Mouse (Mus musculus) lung, postnatal 36 days (tissue): ENCODE measurements around the gene Tspan11.

Experiments
- DNase-seq: peaks from one replicate; pipeline ENCODE4 v3.0.0; 2022; ENCODE audit warnings: mixed read lengths

The Tspan11 gene

DNA sequence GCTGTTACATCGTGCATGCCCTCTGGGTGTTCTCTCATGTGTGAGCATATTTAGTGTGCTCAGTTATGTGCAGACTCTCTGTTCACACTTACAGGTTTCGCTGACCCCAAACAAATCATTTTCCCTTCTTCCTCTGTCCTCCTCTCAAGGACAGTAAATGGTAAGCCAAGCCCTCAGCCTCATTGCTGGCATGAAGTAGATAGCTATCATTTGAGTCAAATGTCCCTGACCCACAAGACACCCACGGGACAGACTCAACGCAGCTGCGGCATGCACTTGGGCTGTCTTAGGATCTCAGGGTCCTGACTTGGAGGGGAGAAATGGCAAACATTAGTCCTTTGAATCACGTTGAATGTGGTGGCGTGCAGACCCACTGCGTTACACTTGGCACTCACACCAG is 55.0 kb downstream of the Tspan11 start:
- no peak for DNase-seq

DNA sequence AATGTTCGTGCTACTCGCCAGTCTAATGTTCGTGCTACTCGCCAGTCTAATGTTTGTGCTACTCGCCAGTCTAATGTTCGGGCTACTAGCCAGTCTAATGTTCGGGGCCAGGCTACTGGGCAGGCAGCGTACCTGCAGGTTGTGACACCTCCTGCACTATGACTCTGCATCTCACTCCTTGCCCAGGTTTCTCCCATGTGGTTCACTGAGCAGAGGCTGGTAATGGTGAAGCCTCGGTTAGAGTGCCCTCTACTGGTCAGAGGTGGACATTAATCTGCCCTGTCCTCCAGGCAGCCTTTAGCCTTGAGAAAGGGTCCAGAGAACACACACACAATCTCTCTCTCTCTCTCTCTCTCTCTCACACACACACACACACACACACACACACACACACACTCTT is 58.3 kb downstream of the Tspan11 start:
- peak; percentile 78 for DNase-seq

GRCm38 (mm10) chr6:127948656-127949055 is 61.3 kb downstream of the Tspan11 start:
- no peak for DNase-seq

DNA sequence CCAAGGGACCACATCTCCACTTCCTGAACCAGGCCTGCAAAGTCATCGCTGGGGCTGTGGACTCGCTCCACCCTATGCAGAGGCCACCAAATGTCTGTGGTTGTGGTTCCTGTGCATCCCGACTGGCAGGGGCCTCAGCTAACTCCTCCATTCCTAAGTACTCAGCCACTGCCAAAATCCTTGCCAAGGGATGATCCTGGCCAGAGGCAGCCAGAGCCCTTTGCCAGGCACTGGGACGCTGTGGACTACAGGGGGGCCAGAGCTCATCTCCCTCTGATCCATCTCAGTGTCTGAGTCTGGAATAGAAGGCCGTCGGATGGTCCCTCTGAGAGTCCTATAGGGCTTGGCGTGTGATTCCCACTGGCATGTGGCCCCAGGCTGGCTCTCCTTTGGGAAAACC is 62.5 kb downstream of the Tspan11 start:
- no peak for DNase-seq

- DNase-seq = peak; percentile 56
Measured at GRCm38 (mm10) chr6:127953071-127953470, 65.7 kb downstream of the Tspan11 start.

- DNase-seq = no peak
Measured at GRCm38 (mm10) chr6:127956172-127956571, 68.8 kb downstream of the Tspan11 start.

- DNase-seq = no peak
Measured at GRCm38 (mm10) chr6:127960203-127960602, 72.8 kb downstream of the Tspan11 start.

DNA sequence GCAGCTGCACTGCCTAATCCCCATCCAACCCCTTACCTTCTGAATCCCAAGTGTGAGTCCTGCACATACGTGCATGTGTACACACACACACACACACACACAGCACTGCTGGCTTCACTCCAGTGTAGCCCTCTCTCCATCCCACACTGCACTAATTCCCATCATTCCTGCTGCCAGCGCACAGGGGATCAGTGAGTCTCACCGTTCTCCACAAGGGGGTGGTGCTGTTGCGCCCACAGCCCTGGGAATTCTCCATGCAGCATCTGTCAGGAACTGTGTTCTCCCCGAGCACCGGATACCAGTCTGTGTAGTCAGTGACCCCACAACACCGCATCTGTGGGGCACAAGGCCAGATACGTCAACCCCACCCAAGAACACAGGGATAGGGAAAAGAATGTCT is 78.1 kb downstream of the Tspan11 start:
- no peak for DNase-seq

DNA sequence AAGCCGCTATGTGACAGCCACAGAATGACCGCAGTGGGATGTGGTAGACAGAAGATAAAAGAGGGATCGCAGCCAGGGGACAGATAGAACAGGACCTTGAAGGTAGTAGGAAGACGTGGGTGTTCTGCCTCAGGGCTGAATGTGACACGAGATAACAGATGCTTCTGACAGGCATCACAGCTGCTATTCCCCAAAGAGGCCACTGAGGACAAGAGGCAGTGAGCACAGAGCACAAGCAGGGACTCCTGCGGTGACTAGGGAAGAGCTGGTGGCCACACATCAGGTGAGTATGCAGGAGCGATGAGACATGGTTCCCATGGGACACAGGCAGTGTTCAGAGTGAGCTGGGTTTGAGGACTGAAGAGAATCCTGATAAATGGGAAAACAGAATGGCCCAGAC is 82.3 kb downstream of the Tspan11 start:
- DNase-seq = no peak

DNA sequence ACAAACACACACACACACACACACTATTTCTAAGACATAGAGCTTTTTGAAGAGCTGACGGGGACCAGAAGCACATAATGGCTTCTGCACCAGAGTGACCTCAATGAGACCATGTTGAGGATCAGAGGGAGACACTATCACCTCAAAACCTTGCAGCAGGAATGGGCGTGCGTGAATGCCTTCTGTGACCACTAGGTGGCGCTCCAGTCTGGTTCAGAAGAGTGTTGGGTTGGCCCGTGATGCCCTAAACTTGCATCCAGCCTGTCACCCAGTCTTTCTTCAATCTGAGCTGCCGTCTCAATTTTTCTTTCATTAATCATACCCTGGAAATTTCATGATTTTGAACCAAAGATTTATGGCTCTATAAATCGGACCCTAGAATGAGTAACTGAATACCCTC is 82.7 kb downstream of the Tspan11 start:
- DNase-seq = peak; percentile 85

DNA sequence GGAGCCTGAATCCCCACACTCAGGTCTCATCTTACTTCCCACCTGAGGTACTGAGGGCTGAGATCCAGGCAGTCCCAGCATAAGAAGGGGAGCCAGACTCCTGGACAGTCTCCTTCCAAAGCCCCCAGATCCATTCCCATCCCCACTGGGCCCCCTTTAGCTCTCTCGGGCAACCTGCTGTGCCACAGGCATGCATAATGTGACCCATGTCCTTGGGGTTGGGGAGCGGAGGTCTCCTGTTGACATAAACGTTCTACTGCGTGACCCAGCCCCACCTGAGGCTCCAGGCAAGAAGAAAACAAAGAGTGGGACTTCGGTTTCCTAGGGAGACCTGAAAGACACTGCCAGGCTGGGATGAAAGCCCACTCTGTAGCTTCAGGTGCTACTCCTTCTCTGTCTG is 83.5 kb downstream of the Tspan11 start:
- no peak for DNase-seq

- no peak for DNase-seq
Measured at GRCm38 (mm10) chr6:127971931-127972330, 84.5 kb downstream of the Tspan11 start.

DNA sequence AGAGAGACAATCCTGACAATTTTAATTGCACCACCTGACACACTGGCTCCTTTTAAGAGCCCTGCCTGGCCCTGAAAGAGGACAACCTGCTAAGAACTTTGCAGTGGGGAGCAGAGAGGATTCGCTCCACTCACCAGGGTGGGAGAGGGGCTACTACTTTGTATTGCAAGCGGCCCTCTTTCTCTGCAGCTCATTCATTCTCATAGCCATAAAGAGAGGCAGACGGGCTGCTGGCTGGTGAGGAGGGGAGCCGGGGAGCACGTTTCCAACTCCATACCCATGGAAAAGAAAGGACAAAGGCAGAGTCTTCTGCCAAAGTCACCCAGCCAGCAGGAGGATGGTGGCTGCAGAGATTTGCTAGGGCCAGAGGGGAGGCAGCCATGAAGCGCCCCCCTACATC is 86.2 kb downstream of the Tspan11 start:
- no peak for DNase-seq

- no peak for DNase-seq
Measured at GRCm38 (mm10) chr6:127974000-127974399, 86.6 kb downstream of the Tspan11 start.

GRCm38 (mm10) chr6:127976695-127977094 is 89.3 kb downstream of the Tspan11 start:
- DNase-seq = no peak

DNA sequence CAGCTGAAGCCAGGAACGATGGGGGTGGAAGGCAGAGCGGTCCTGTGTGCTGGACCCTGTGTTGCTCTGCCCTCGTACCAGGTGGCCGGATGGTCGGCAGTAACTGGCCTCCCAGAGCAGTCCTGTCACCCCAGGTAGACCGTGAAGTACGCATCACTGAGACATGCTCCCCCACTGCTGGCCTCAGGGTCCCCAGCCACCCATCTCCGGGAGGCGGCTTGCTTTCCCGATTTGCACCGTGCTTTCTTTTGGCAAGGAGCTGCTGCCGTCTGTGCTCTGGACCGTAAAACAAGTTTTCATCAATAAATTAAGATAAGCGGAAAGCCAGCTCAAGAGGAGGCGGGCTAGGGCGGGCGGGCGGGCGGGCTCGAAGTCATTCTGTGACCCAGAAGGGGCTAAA is 91.6 kb downstream of the Tspan11 start:
- no peak for DNase-seq

- no peak for DNase-seq
Measured at GRCm38 (mm10) chr6:127979831-127980230, 92.4 kb downstream of the Tspan11 start.

DNA sequence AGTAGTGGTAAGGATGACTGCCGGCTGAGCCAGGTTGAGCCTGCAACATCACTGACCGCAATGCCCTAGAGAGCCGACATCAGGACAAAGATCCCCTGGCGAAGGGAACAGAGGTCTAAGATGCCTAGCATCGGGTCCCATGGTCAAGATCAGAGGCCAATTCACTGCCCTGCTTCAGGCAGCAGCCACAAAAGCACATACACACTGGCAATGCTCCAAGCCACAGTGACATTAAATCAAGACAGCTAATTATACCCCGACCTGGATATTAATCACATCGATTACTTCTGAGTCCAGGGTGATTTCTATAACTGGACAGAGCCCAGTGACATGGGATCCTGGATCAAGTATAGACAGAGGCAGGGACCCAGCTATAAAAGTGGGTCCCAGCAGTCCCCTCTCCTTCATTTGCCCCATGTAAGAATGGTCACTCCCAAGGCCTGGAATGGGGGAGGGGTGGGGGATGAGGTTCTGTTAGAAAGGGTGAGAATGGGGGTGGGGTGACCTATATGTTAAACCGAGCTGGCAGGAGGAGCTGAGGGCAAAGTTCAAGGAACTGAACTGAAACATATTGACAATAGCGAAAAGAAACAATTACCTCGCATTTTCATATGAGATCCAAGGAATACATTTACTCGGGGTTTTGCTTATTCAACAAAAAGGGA is 93.1 kb downstream of the Tspan11 start:
- no peak for DNase-seq

- no peak for DNase-seq
Measured at GRCm38 (mm10) chr6:127981176-127981575, 93.8 kb downstream of the Tspan11 start.

GRCm38 (mm10) chr6:127986357-127986756 is 99.0 kb downstream of the Tspan11 start:
- no peak for DNase-seq

DNA sequence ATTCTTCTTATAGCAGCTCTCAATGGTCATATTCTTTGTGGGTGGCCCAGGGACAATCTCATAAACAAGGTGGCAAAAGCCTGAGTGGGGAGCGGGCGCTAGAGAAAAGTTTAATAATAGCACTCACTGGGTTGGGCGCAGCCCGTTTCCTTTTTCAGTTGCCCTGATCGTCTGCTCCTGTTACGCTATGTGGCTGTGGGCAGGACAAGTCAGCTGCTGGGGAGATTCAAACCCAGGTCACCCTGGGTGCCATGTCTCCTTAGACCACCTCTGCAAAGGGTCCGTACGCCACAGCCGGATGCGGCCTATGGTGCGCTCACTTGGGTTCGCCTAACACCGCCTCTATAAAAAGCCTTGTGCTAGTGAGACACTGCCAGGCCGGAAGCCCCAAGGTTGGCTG is 100.0 kb downstream of the Tspan11 start:
- no peak for DNase-seq

DNA sequence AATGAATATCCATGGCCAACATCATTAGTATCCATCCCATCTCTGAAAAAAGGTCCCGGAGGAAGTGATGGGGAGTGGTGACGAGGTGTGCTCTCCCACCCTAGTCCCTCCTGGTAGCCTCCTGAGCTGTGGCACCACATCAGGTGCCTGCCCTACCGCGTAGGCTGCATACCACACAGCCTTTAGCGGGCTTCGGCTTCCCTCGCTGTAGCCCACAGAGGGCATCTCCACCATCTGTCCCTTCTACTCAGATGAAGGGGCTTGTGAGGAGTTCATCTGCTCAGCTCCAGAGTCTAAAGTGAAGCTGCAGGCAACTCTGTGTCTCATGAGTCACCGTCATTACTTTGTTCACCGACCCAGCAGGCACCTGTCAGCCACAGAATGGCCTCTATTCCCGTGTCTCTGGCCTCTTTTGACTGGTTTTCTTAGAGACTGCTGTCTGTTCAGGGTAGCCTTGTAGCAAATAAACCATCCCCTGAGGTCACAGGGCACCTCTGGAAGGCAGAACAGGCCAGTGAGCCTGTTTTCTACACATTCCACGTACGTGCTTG is 101.6 kb downstream of the Tspan11 start:
- DNase-seq = no peak

- peak; percentile 84 for DNase-seq
Measured at GRCm38 (mm10) chr6:127989624-127990212, 102.3 kb downstream of the Tspan11 start.

DNA sequence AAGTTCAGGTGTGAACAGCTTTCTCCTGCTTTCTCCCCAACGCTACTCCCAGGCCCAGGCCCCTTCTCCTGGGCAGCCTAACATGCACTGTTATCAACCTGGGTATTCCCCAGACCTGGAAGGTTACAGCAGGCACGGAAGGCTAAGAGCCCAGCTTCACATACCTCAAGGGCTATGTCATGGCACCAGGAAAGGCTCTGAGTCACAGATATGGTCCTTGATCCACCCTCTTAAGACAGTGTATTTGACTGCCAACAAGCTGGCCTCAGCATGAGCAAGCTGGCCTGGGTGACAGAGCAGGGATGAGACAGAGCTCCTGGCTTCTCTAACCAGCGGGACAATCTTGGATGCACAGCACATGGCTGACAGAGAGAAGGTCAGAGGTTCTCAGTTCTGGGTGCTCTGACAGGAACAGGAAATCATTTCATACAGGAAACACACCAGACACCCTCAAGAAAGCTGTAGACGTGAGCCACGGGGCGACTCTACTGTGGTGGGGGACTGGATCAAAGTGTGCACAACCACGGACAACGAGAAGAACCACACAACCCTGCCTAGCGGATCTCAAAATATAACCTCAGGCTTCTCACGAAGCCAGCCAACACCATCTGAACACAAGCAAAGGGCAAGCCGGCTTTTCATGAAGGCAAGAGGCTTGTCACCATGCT is 104.3 kb downstream of the Tspan11 start:
- peak; percentile 80 for DNase-seq
